Mouse (Mus musculus): ENCODE results near the gene Tctex1d2. TPM values are rescaled to one million over a fixed set of nuclear protein-coding genes. Genes with fewer than 3 reads are reported as not detected.
"Not testable (repeated sequence)": the region's sequence is repeated elsewhere in the genome, so short reads cannot be mapped to it uniquely, and the experiment has no call there.

Gene Tctex1d2
- polyA plus RNA-seq, 1 experiment from 2014 or later, result 34.1 TPM

DNA sequence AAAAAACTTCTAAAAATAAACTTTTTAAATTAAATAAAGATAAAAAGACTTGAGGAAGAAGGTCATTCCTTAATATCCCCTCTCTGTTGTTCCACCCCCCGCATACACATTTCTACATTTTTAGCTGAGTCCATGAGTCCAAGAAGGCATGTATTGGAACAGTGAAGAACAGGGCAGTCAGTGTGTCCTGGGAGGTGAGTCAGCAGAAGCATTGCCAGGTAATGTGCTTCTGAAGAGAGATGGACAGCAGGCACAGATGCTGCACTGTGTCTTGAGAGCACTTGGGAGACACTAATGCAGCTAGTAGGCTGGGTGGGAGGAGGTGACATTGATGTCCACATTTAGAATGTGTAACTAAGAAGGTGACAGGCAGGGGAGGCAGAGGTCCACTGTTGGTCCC lies 17.8 kb downstream of the Tctex1d2 start:
- Histone ChIP-seq H3K9ac (replicated peaks; ENCODE audit: low read length) (no peak overlapping the region), H3K9me3 (ENCODE audit: control insufficient read depth, low read length) (no peaks in the 10 kb centered on the region), H3K4me1 (ENCODE audit: control insufficient read depth, insufficient read depth, low read length) (no peaks in the 10 kb centered on the region), H3K36me3 (ENCODE audit: control insufficient read depth, insufficient read depth, low read length) (0 out of 2 replicates have a peak, but pooled peaks cover 2% of the 10 kb centered on the region), H3K4me2 (ENCODE audit: low read length) (no peak overlapping the region), H3K27ac (replicated peaks; ENCODE audit: low read depth, low read length) (no peak overlapping the region), H3K27me3 (ENCODE audit: control insufficient read depth, insufficient read depth, low read length) (no peaks in the 10 kb centered on the region), H3K4me3 (replicated peaks; ENCODE audit: low read depth, low read length) (no peak overlapping the region)
- DNase-seq, result no peak
- WGBS, result 98% methylated on average over 1 of the region's 1 CpGs
- no peak for ATAC-seq (ENCODE audit: low FRiP score, low TSS enrichment)

DNA sequence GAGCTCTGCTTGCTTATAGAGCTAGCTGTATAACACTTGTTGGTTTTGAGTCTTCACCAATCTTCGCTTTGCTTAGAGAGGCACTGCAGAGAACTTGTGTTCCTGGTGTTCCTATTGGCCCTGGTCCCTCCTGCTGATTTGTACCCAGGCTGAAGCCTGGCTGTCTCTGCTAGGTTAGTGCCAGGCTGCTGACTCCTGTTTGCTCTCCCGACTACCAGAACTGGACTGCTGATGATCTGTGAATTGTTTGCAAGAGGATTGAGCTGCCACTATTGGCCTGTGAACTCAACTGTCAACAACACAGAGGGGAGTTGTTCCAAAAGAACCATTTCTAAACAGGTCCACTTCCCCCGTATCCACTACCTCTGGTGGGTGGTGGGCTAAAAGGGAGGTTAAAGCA lies 21.9 kb downstream of the Tctex1d2 start:
- H3K4me2 ChIP-seq (ENCODE audit: low read length), result no peak overlapping the region
- no peak for DNase-seq
- no peak overlapping the region for H3K9ac ChIP-seq (replicated peaks; ENCODE audit: low read length)
- no peaks in the 10 kb centered on the region for H3K4me1 ChIP-seq (ENCODE audit: control insufficient read depth, insufficient read depth, low read length)
- WGBS, result 94% methylated on average over 3 of the region's 3 CpGs
- H3K9me3 ChIP-seq (ENCODE audit: control insufficient read depth, low read length), result no peaks in the 10 kb centered on the region
- 0 out of 2 replicates have a peak, but pooled peaks cover 2% of the 10 kb centered on the region for H3K36me3 ChIP-seq (ENCODE audit: control insufficient read depth, insufficient read depth, low read length)
- H3K4me3 ChIP-seq (replicated peaks; ENCODE audit: low read depth, low read length), result no peak overlapping the region
- H3K27me3 ChIP-seq (ENCODE audit: control insufficient read depth, insufficient read depth, low read length), result no peaks in the 10 kb centered on the region
- ATAC-seq (ENCODE audit: low FRiP score, low TSS enrichment), result no peak
- H3K27ac ChIP-seq (replicated peaks; ENCODE audit: low read depth, low read length), result no peak overlapping the region

DNA sequence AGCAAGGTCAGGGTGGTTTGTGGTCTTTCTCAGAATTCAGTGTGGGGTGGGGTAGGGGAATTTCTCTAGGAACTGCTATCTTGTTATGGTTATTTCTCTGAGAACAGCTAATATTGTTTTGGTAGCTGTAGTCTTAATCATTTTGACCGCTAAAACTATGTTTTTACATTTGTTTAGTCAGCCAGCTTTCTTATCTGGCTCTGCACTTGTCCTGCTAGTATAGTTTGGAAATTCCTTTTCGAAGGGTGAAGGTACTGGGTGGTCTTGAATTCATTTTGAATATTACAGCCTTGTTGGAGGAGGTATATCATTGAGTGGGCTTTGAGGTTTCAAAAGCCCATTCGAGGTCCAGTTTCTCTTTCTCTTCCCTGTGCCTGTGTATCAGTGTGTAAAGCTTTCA lies 25.1 kb downstream of the Tctex1d2 start:
- not testable (repeated sequence) for H3K9me3 ChIP-seq (ENCODE audit: control insufficient read depth, low read length); H3K4me3 ChIP-seq (replicated peaks; ENCODE audit: low read depth, low read length); H3K4me2 ChIP-seq (ENCODE audit: low read length); H3K27ac ChIP-seq (replicated peaks; ENCODE audit: low read depth, low read length); H3K4me1 ChIP-seq (ENCODE audit: control insufficient read depth, insufficient read depth, low read length); ATAC-seq (ENCODE audit: low FRiP score, low TSS enrichment); H3K9ac ChIP-seq (replicated peaks; ENCODE audit: low read length); H3K36me3 ChIP-seq (ENCODE audit: control insufficient read depth, insufficient read depth, low read length); DNase-seq; H3K27me3 ChIP-seq (ENCODE audit: control insufficient read depth, insufficient read depth, low read length)
- 92% methylated on average over 3 of the region's 3 CpGs for WGBS

DNA sequence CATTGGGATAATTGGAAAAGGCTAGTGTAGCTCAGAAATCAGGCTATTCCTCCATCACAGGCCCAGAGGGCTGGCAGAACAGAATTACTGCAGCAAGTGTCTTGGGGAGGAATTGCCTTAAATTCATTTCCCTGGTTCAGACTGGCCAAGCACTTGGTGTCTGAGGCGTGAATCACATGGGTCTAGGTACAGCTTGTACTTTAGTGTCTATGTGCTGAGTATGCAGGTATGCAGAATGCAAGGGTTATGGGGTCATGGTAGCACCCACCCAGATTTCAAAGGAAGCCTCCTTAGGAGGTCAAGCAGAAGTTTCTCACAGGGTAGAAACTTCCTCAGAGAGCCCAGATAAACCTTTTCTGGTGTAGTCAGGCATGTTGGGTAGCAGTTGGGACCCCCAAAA lies 26.1 kb downstream of the Tctex1d2 start:
- ATAC-seq (ENCODE audit: low FRiP score, low TSS enrichment), result no peak
- WGBS, result 95% methylated on average over 1 of the region's 1 CpGs
- Histone ChIP-seq H3K27me3 (ENCODE audit: control insufficient read depth, insufficient read depth, low read length) (no peaks in the 10 kb centered on the region), H3K9me3 (ENCODE audit: control insufficient read depth, low read length) (no peaks in the 10 kb centered on the region), H3K4me1 (ENCODE audit: control insufficient read depth, insufficient read depth, low read length) (no peaks in the 10 kb centered on the region), H3K36me3 (ENCODE audit: control insufficient read depth, insufficient read depth, low read length) (no peaks in the 10 kb centered on the region), H3K9ac (replicated peaks; ENCODE audit: low read length) (no peak overlapping the region), H3K4me3 (replicated peaks; ENCODE audit: low read depth, low read length) (no peak overlapping the region), H3K27ac (replicated peaks; ENCODE audit: low read depth, low read length) (no peak overlapping the region), H3K4me2 (ENCODE audit: low read length) (no peak overlapping the region)
- DNase-seq, result no peak

DNA sequence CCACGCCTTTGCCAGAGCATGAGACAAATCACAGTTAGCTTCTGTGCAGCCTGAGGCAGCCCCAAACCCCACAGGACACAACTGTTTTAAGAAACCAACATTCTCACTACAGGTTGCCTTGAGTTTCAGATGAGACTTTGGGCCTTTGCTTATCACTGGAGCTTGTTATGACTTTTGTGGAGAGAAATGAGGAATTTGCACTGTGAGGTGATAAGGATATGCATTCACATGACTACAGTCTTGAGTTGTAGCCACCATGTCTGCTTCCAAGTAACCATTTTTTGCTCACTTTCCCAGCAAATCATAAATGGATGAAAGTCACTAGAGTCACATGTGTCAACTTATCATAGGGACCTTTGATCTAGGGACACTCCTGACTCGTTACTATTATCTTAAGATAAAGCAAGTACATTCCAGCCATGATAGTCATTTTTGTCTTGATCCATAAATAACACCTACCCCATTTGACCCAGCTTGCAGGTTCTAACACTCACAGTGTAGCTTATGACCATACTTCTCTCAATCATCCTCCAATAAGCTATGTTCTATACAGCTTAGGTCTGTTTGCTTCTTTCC lies 27.1 kb downstream of the Tctex1d2 start:
- H3K27ac ChIP-seq (replicated peaks; ENCODE audit: low read depth, low read length), result no peak overlapping the region
- H3K9me3 ChIP-seq (ENCODE audit: control insufficient read depth, low read length), result no peaks in the 10 kb centered on the region
- no peak for DNase-seq
- H3K9ac ChIP-seq (replicated peaks; ENCODE audit: low read length), result no peak overlapping the region
- ATAC-seq (ENCODE audit: low FRiP score, low TSS enrichment), result no peak
- no peak overlapping the region for H3K4me2 ChIP-seq (ENCODE audit: low read length)
- H3K4me1 ChIP-seq (ENCODE audit: control insufficient read depth, insufficient read depth, low read length), result no peaks in the 10 kb centered on the region
- 88% methylated on average over 2 of the region's 2 CpGs for WGBS
- no peaks in the 10 kb centered on the region for H3K27me3 ChIP-seq (ENCODE audit: control insufficient read depth, insufficient read depth, low read length)
- H3K36me3 ChIP-seq (ENCODE audit: control insufficient read depth, insufficient read depth, low read length), result peaks cover under 1% of the 10 kb centered on the region
- H3K4me3 ChIP-seq (replicated peaks; ENCODE audit: low read depth, low read length), result no peak overlapping the region

DNA sequence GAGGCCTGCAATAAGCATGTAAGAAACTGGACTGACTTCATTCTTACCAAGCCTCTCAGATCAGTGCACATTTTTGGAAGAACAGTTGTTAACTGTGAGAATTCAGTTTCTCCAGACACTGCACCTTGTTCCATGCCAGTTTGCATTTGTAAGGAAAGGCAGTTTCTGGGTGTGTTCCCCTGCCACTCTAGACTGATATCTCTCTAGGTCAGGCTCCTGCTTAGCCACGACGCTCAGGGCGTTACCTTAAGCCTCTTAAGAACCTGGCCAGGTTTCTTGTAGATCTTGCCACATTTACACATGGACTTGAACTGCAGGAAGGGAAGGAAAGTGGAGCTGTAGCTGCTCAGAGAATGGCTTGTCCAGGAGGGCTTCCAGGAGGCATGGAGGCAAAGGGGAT lies 30.2 kb downstream of the Tctex1d2 start:
- WGBS, result 90% methylated on average over 3 of the region's 3 CpGs
- Histone ChIP-seq H3K9me3 (ENCODE audit: control insufficient read depth, low read length) (no peaks in the 10 kb centered on the region), H3K27me3 (ENCODE audit: control insufficient read depth, insufficient read depth, low read length) (no peaks in the 10 kb centered on the region), H3K36me3 (ENCODE audit: control insufficient read depth, insufficient read depth, low read length) (peaks cover 26% of the 10 kb centered on the region), H3K4me1 (ENCODE audit: control insufficient read depth, insufficient read depth, low read length) (no peaks in the 10 kb centered on the region), H3K9ac (replicated peaks; ENCODE audit: low read length) (no peak overlapping the region), H3K27ac (replicated peaks; ENCODE audit: low read depth, low read length) (no peak overlapping the region), H3K4me3 (replicated peaks; ENCODE audit: low read depth, low read length) (no peak overlapping the region), H3K4me2 (ENCODE audit: low read length) (no peak overlapping the region)
- no peak for DNase-seq
- no peak for ATAC-seq (ENCODE audit: low FRiP score, low TSS enrichment)

DNA sequence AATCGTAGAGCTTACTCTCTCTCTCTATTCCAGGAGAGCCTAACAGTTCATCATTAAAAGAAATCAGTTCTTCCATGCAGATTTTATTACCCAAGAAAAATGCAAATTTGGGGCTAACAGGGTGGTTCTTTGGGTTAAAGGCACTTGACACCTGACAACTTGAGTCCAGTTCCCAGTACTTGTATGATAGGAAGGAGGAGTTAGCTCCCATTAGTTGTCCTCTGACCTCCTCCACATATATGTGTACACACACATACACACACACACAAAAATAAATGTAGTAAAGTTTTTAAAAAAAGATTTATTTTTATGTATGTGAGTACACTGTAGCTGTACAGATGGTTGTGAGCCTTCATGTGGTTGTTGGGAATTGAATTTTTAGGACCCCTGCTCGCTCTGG lies 30.6 kb downstream of the Tctex1d2 start:
- no peaks in the 10 kb centered on the region for H3K27me3 ChIP-seq (ENCODE audit: control insufficient read depth, insufficient read depth, low read length)
- WGBS, result 93% methylated on average over 2 of the region's 2 CpGs
- H3K36me3 ChIP-seq (ENCODE audit: control insufficient read depth, insufficient read depth, low read length), result peaks cover 29% of the 10 kb centered on the region
- no peaks in the 10 kb centered on the region for H3K4me1 ChIP-seq (ENCODE audit: control insufficient read depth, insufficient read depth, low read length)
- no peak overlapping the region for H3K4me3 ChIP-seq (replicated peaks; ENCODE audit: low read depth, low read length)
- no peak overlapping the region for H3K27ac ChIP-seq (replicated peaks; ENCODE audit: low read depth, low read length)
- no peaks in the 10 kb centered on the region for H3K9me3 ChIP-seq (ENCODE audit: control insufficient read depth, low read length)
- no peak overlapping the region for H3K4me2 ChIP-seq (ENCODE audit: low read length)
- no peak for ATAC-seq (ENCODE audit: low FRiP score, low TSS enrichment)
- no peak for DNase-seq
- H3K9ac ChIP-seq (replicated peaks; ENCODE audit: low read length), result no peak overlapping the region

DNA sequence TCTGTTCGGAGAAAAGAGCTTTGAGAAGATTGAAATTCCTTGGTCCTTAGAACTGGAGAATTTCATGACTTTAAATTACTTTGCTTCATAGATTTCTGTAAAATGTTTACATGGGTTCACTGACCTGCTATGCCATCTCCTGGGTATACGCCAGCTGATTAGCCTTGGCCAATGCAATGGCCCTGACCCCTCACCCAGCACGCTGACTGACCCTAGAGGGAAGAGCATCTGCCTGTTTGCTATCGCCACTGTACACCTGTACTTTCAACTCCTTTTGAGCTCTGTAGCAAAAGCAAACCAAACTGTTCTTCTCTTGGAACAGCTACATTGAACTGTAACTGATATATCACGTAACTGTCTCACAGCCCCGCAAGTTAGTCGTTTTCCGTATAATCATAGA lies 33.6 kb downstream of the Tctex1d2 start:
- no peak overlapping the region for H3K4me2 ChIP-seq (ENCODE audit: low read length)
- H3K4me1 ChIP-seq (ENCODE audit: control insufficient read depth, insufficient read depth, low read length), result no peaks in the 10 kb centered on the region
- ATAC-seq (ENCODE audit: low FRiP score, low TSS enrichment), result no peak
- H3K27ac ChIP-seq (replicated peaks; ENCODE audit: low read depth, low read length), result no peak overlapping the region
- no peaks in the 10 kb centered on the region for H3K27me3 ChIP-seq (ENCODE audit: control insufficient read depth, insufficient read depth, low read length)
- H3K4me3 ChIP-seq (replicated peaks; ENCODE audit: low read depth, low read length), result no peak overlapping the region
- no peak for DNase-seq
- H3K9ac ChIP-seq (replicated peaks; ENCODE audit: low read length), result no peak overlapping the region
- 96% methylated on average over 8 of the region's 8 CpGs for WGBS
- H3K36me3 ChIP-seq (ENCODE audit: control insufficient read depth, insufficient read depth, low read length), result peaks cover 41% of the 10 kb centered on the region
- no peaks in the 10 kb centered on the region for H3K9me3 ChIP-seq (ENCODE audit: control insufficient read depth, low read length)

DNA sequence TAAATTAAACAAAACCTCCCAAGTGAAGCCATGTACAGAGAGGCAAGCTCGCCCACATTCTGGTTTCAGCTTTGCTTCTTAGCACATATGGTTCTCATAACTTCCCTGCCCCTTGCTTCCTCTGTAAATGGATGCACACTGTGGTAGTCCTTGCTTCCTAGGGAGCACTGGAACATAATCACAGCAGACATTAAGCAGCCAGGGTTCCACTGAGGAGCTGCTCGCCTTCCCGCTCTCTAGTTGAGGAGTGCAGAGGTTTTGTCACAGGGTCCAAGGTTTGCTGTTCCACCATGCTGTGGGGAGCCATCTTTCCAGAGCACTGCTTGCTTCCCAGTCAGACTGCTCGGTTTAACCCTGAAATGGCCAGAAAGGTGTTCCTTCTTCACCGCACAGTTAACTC lies 35.1 kb downstream of the Tctex1d2 start:
- peaks cover 41% of the 10 kb centered on the region for H3K36me3 ChIP-seq (ENCODE audit: control insufficient read depth, insufficient read depth, low read length)
- ATAC-seq (ENCODE audit: low FRiP score, low TSS enrichment), result no peak
- 91% methylated on average over 5 of the region's 5 CpGs for WGBS

More for the DNA sequence above, 35.1 kb downstream of the Tctex1d2 start:
- Histone ChIP-seq H3K4me3 (replicated peaks; ENCODE audit: low read depth, low read length) (no peak overlapping the region), H3K27ac (replicated peaks; ENCODE audit: low read depth, low read length) (no peak overlapping the region), H3K9me3 (ENCODE audit: control insufficient read depth, low read length) (no peaks in the 10 kb centered on the region), H3K4me2 (ENCODE audit: low read length) (no peak overlapping the region), H3K4me1 (ENCODE audit: control insufficient read depth, insufficient read depth, low read length) (no peaks in the 10 kb centered on the region), H3K9ac (replicated peaks; ENCODE audit: low read length) (no peak overlapping the region), H3K27me3 (ENCODE audit: control insufficient read depth, insufficient read depth, low read length) (no peaks in the 10 kb centered on the region)
- no peak for DNase-seq
